Mouse (Mus musculus) G1E (cell line): ENCODE results near the gene Slc6a13.

Experiments
- CTCF ChIP-seq: IDR thresholded peaks from 2 replicates; pipeline ENCODE4 v1.5.1; 2012; ENCODE audit warnings: low read depth, low read length, inconsistent platforms, mixed read lengths
- GATA1 ChIP-seq: IDR thresholded peaks from 2 replicates; pipeline ENCODE4 v1.6.1; 2012; ENCODE audit warnings: borderline replicate concordance, low read length, inconsistent platforms, mixed read lengths
- GATA2 ChIP-seq: IDR thresholded peaks from 2 replicates; pipeline ENCODE4 v1.6.1; 2012; ENCODE audit warnings: low read depth, low read length, inconsistent platforms, borderline replicate concordance
- POLR2AphosphoS5 ChIP-seq: IDR thresholded peaks from 2 replicates; pipeline ENCODE4 v1.6.1; 2012; ENCODE audit warnings: low read depth, low read length, inconsistent platforms; ENCODE audit not compliant: insufficient replicate concordance
- TAL1 ChIP-seq: conservative IDR thresholded peaks from 2 replicates; pipeline ENCODE4 v1.6.1; 2012; ENCODE audit warnings: low read depth, low read length, inconsistent platforms, mixed read lengths

GRCm38 (mm10) chr6:121357232-121357631 lies 57.2 kb downstream of the Slc6a13 start:
- TF ChIP-seq GATA2 (no peak), CTCF (no peak), POLR2AphosphoS5 (no peak), TAL1 (no peak), GATA1 (no peak)
